Mouse (Mus musculus): ENCODE measurements around the gene Rfx4. TPM values are rescaled to one million over a fixed set of nuclear protein-coding genes. Genes with fewer than 3 reads are reported as not detected.

The Rfx4 gene
- total RNA-seq, 1 experiment from 2014 or later = not detected

- ATAC-seq (replicated peaks in 1 of 2; ENCODE audit: insufficient read depth in 1 of 2, low FRiP score in 2 of 2, low TSS enrichment in 1 of 2, low read depth in 1 of 2, poor library complexity in 2 of 2, severe bottlenecking in 2 of 2) = no peak
Measured at GRCm38 (mm10) chr10:84954236-84954635, 198.4 kb downstream of the Rfx4 start.

Other genes with a start within 250 kb of the Rfx4 start
- gene Ckap4, start 222.0 kb upstream of the Rfx4 start, total RNA-seq (2017) = 30.3 and 46.7 TPM in 2 replicates
- gene Tcp11l2, start 179.4 kb upstream of the Rfx4 start, total RNA-seq (2017) = 21.7 and 24.8 TPM in 2 replicates
- gene Polr3b, start 133.8 kb upstream of the Rfx4 start, total RNA-seq (2017) = 26.5 and 33.6 TPM in 2 replicates
- gene Ric8b, start 161.6 kb downstream of the Rfx4 start, total RNA-seq (2017) = 24.6 and 27.2 TPM in 2 replicates